Mouse (Mus musculus) layer of hippocampus, adult 18-20 months (tissue): ENCODE measurements around the gene Rps27l. TPM values are rescaled to one million over a fixed set of nuclear protein-coding genes. Genes with fewer than 3 reads are reported as not detected.

Experiments
- DNase-seq, 2 experiments: peaks; one replicate each; pipeline ENCODE4 v3.0.0; 2022; ENCODE audit warnings: low spot score in 2 of 2
- total RNA-seq, 2 experiments: library from RNA; stranded (reverse); gene quantifications; 2 replicates each; pipeline ENCODE4 v1.2.3; 2021

Rps27l gene
- total RNA-seq, 2 experiments from 2014 or later, result 35.9 to 39.4 TPM

DNA sequence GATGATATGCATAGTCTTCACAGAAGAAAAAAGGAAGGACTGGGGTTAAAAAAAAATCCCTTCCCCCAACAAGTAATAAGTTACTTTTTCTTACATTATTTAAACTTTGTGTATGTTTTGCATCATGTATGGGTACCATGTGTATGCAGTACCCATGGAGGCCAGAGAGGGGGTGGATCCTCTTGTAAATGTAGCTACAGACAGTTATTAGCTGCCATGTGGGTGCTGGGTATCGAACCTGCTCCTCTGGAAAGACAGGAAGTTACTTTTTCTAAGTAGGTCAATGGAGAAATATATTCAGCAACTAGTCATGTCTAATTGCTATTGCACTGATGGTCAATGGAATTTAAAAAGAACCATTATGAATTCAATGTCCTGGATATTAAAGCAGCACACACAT is 32.6 kb downstream of the Rps27l start:
- DNase-seq, result no peak

DNA sequence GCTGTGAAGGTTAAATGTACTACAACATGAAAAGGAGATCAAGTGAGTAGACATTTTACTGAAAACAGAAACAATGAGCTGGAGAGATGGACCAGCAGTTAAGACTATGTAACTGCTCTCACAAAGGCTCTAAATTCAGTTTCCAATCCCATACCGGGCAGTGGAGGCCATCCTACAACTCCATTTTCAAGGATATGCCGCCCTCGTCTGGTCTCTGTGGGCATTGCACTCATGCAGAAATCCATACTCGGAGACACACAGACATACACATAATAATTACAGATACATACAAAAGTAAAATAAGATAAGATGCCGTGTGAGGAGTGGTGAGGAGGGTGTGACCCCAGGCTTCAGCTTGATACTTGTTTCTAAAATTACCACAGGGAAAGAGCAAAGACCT is 34.6 kb downstream of the Rps27l start:
- peak in 1 of 2 experiments; percentile 74 for DNase-seq

DNA sequence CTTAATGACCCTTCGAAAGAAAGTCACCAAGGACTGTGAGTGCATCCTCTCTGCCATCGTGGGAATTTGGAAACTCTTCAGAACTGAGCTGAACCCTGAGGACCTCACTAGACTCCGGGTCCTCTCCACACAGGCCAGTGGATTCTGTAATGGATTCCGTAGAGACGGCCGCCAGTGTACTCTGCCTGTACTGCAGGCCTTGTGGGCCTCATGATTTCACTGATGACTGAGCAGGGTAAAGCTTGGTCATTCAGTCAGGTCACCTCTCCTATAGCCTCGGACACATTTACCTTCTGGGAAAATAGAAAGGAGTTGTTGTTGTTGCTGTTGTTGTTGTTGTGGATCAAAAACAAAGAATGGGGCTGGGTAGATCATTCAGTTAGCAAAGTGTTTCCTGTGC is 36.2 kb downstream of the Rps27l start:
- no peak for DNase-seq

DNA sequence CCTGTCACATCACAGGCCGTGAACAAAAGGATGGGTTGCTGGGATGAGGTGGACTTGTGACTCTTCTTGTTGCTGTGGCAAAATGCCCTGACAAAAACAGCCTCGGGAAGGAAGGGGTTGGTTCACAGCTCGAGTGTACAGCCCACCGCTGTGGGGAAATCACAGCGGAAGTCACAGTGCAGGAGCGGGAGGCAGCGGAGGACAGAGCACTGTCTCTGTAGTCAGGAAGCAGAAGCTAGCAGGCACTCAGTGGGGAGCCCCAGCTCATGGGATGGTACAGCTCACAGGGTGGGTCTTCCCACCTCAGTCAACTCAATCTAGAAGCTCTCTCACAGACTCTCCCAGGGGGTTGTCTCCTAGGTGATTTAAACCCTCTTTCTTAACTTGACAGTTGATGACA is 39.5 kb downstream of the Rps27l start:
- DNase-seq, result no peak

DNA sequence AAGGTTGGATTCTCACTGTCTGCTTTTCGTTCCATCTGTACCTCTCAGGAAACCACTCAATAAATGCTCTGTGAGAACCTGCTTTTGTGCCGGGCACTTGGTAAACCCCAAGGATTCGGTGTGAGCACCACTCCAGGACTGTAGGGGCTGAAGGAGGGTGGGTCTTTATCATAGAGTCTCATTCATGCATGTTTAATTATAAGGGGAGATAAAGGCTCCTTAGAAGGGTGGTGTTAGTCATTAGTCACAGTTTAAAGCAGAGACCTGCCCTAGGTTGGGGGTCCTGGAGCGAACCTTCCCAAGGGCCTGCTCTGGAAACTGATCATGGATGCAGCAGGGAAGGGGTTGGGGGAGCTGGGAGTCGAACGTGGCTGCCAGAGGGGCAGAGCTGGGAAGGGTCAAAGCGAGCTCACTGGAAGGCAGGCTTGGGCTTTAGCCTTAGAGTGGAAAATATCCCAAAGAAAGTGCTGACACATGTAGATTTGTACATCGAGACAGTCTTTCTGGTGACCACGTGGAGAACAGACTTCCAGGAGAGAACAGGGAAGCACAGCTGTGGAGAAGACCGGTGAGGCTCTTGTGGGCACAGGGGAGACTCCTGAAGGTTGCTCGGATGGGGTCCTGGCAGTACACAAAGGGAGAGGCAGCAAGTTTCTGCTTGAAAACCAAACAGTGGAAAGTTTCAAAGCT is 42.5 kb downstream of the Rps27l start:
- no peak for DNase-seq

DNA sequence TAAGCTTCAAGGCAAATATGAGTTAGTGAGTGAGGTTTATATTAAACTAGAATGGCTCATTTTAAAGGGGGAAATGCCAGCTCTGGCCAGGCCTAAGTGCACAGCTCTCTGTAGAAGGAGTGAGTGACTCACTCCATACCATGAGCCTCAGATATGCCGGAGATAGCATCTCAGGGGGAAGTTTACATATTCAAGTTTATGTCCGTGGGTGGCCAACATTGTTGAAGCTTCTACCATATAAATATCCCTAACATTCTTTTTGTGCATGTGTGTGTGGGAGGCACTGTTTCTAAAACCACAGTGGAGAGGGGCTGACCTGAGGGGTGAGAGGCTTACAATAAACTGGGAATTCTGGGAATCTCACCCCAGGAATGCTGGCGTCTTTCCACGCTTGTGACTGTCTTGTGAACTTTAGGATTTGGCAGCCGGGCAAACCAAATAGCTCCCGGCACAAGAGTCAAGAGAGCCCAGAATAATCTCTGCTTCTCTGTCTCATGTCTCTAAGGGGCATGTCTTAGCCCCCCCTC is 43.1 kb downstream of the Rps27l start:
- no peak for DNase-seq

DNA sequence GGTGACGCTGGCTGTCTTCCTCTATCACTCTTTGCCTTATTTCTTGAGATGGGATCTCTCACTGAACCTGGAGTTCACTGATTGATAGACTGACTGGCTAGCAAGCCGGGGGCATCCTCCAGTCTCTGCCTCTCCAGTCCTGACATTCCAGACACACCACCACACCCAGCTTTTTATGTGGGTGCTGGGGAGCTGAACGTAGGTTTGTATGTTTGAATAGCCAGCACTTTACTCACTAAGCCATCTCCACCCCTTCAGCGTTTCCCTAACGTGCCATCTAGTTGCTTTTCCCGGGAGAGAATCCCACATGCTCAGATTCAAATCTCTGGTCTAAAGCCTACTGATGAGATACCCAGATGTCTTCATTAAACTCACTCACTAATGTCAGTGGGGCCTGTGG is 43.7 kb downstream of the Rps27l start:
- DNase-seq, result no peak

DNA sequence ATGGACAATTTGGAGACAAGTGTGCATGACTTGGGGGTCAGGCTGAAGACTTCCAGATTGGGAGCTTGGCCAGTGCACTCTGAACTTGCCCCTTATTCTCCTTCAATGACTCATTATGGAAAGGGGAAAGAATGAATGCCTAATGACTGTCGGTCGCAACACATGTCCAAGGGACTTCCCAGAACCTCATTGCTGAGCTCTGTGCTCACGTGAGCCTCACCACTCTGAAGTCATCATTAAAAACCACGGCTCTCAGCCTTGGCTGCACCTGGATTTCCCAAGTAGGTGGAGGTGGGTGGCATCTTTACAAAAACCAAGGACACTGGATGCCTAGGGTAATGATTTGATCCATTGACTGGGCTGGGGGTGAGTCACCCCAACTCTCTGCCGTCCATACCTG is 44.2 kb downstream of the Rps27l start:
- DNase-seq, result no peak

DNA sequence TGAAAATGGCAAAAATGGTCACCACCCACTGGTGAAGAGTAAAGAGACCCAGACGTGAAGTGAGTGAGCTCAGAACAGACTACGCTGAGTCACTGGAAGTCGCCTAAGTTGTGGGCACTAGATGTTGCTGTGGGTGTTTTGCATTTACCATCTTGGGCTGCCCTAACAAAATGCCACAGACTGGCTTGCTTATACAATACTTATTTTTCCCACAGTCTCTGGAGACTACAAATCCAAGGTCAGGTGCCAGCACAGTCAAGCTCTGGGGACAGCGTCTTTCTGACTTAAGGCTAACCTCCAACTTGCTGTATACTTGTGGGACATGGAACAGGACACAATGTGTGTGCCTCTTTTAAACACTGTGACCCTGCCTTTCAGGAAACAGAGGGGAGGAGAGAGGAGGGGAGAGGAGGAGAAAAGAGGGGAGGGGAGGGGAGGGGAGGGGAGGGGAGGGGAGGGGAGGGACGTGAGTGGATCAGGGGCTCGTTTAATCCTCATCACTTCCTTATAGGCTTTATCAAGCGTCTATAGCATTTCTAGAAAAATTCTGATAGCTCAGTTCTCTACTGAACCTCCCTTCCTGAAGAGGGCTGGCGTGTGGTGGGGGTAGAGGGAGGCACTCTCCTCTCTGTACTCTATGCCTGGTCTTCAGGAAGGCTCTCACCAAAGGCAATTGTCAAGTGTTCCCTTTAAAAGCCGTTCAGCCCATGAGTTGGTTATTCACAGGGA is 45.3 kb downstream of the Rps27l start:
- DNase-seq, result no peak

DNA sequence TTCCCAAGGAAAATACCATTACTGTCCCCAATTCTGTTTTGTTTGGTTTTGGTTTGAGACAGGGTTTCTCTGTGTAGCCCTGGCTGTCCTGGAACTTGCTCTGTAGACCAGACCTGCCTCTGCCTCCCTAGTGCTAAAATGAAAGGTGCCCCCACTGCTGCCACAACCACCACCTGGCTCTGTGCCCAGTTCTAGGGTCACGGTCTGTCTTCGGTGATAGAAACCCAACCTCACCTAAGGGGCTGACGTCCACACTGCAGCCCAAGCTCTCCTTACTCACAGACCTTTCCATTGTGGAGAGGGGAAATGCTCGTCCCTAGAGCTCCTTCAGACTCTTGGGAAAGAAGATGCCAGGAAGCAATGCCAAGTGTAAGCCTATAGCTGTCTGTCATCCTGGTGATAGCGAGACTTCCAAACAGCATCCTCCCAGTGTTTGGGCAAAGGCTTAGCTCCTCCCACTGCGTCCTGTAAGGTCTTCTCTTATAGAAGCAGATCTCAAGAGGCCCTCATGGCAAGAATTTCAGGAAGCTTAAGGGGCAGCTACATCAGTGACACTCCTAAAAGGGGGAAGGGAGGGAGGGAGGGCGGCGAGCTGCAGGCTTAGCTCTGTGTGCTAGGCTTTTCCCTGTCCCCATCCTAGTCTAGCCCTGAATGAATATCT is 46.0 kb downstream of the Rps27l start:
- DNase-seq, result no peak

Other genes starting within 250 kb of the Rps27l start
- 10 to 100 TPM; 45.8 to 55.2 TPM for gene Car12, start 232.4 kb upstream of the Rps27l start, total RNA-seq
- 10 to 100 TPM; 32.0 to 34.5 TPM for gene Aph1b, start 150.6 kb upstream of the Rps27l start, total RNA-seq
- gene Gm10647, start 149.0 kb upstream of the Rps27l start, total RNA-seq, result under 1 TPM; 0.36 to 0.59 TPM
- 10 to 100 TPM in 1 of 2 experiments, 1 to 10 TPM in 1; 9.0 to 10.6 TPM for gene Aph1c, start 111.4 kb upstream of the Rps27l start, total RNA-seq
- gene Rab8b, start 26.4 kb upstream of the Rps27l start, total RNA-seq, result 10 to 100 TPM; 53.6 to 57.1 TPM
- gene Lactb, start 29.4 kb downstream of the Rps27l start, total RNA-seq, result 10 to 100 TPM; 14.8 to 16.6 TPM
- gene Tpm1, start 103.3 kb downstream of the Rps27l start, total RNA-seq, result 100 to 1,000 TPM; 194 to 199 TPM